Mouse (Mus musculus): ENCODE results near the gene Svs6. TPM values are rescaled to one million over a fixed set of nuclear protein-coding genes. Genes with fewer than 3 reads are reported as not detected.

The Svs6 gene
- total RNA-seq, 1 experiment from 2014 or later, result not detected

Other genes with a start within 250 kb of the Svs6 start
- gene Stk4, start 246.4 kb upstream of the Svs6 start, total RNA-seq (2017), result 304 to 378 TPM (median 341 TPM) in 3 replicates
- 38.3 to 59.3 TPM (median 43.2 TPM) in 3 replicates for gene Tomm34, start 245.6 kb upstream of the Svs6 start, total RNA-seq (2017)
- not detected in 3 replicates for gene Kcns1, start 145.6 kb upstream of the Svs6 start, total RNA-seq (2017)
- gene Wfdc5, start 134.0 kb upstream of the Svs6 start, total RNA-seq (2017), result not detected in 3 replicates
- gene Wfdc12, start 126.1 kb upstream of the Svs6 start, total RNA-seq (2017), result not detected in 3 replicates
- not detected in 3 replicates for gene Wfdc15a, start 116.6 kb upstream of the Svs6 start, total RNA-seq (2017)
- gene Wfdc15b, start 95.1 kb upstream of the Svs6 start, total RNA-seq (2017), result not detected in 3 replicates
- 1.1 to 1.6 TPM in 2 of 3 replicates, not detected in the other for gene Svs2, start 78.3 kb upstream of the Svs6 start, total RNA-seq (2017)
- not detected in 3 replicates for gene Svs3b, start 60.1 kb upstream of the Svs6 start, total RNA-seq (2017)
- not detected in 3 replicates for gene Svs4, start 38.3 kb upstream of the Svs6 start, total RNA-seq (2017)
- not detected in 3 replicates for gene Svs3a, start 27.5 kb upstream of the Svs6 start, total RNA-seq (2017)
- gene Svs5, start 16.0 kb downstream of the Svs6 start, total RNA-seq (2017), result not detected in 3 replicates
- 7.4 to 25.2 TPM (median 20.6 TPM) in 3 replicates for gene Slpi, start 72.3 kb downstream of the Svs6 start, total RNA-seq (2017)
- gene Rbpjl, start 86.4 kb downstream of the Svs6 start, total RNA-seq (2017), result not detected in 3 replicates
- not detected in 3 replicates for gene Matn4, start 88.4 kb downstream of the Svs6 start, total RNA-seq (2017)
- gene Sdc4, start 127.1 kb downstream of the Svs6 start, total RNA-seq (2017), result 14.1 to 26.0 TPM (median 16.6 TPM) in 3 replicates
- 17.0 to 30.1 TPM (median 24.9 TPM) in 3 replicates for gene Sys1, start 140.2 kb downstream of the Svs6 start, total RNA-seq (2017)
- 4.9 TPM in 1 of 3 replicates, not detected in the others for gene Gm20458, start 144.2 kb downstream of the Svs6 start, total RNA-seq (2017)
- gene Trp53tg5, start 157.0 kb downstream of the Svs6 start, total RNA-seq (2017), result 0.68 TPM in 1 of 3 replicates, not detected in the others
- 3.1 to 12.6 TPM (median 7.4 TPM) in 3 replicates for gene Dbndd2, start 169.4 kb downstream of the Svs6 start, total RNA-seq (2017)
- gene Pigt, start 180.8 kb downstream of the Svs6 start, total RNA-seq (2017), result 12.6 to 37.4 TPM (median 13.3 TPM) in 3 replicates
- 1.4 TPM in 1 of 3 replicates, not detected in the others for gene Wfdc2, start 245.7 kb downstream of the Svs6 start, total RNA-seq (2017)

Measured in monocyte, adult 5-6 weeks (primary cell).